ENCODE assay signal across 8 mouse cellular contexts in genomic region chr3:63570607-63571353, GRCm38 (mm10).
DNase-seq lines count a peak whose midpoint lies in the region; ATAC-seq and TF ChIP-seq lines count a peak whose summit lies in the region.

No protein-coding gene starts in this region.

- H3K27ac ChIP-seq in heart, embryonic 10.5 days, result no peak overlapping the region
- no peak overlapping the region for H3K27ac ChIP-seq in kidney, embryonic 15.5 days
- no peak overlapping the region for H3K27ac ChIP-seq in limb, embryonic 14.5 days (replicated peaks; ENCODE audit: low read depth, low read length)
- H3K27ac ChIP-seq in neural tube, embryonic 11.5 days (ENCODE audit: low read depth, low read length), result no peak overlapping the region

- peak; percentile 26 for DNase-seq in heart, adult 8-10 months (ENCODE audit: low spot score)
- DNase-seq in heart, embryonic 10.5 days (ENCODE audit: low spot score), result no peak
- peak; percentile 74 to 80 for DNase-seq in cerebellum, postnatal 36 days
- peak; percentile 45 for DNase-seq in gastrocnemius, postnatal 14 days
- DNase-seq in limb, embryonic 14.5 days (ENCODE audit: low spot score), result peak; percentile 83
- DNase-seq in neural tube, embryonic 11.5 days (ENCODE audit: low spot score), result peak; percentile 78
- peak; percentile 35 for DNase-seq in testis, postnatal 14 days (ENCODE audit: low spot score)

- no peak overlapping the region for H3K9ac ChIP-seq in kidney, embryonic 15.5 days
- no peak overlapping the region for H3K9ac ChIP-seq in limb, embryonic 14.5 days (ENCODE audit: low read depth, low read length, severe bottlenecking)
- H3K9ac ChIP-seq in neural tube, embryonic 11.5 days (ENCODE audit: low read length), result no peak overlapping the region

- 54% methylated on average over 7 of the region's 7 CpGs for WGBS in heart, embryonic 10.5 days
- 39% methylated on average over 7 of the region's 7 CpGs for WGBS in kidney, embryonic 15.5 days
- WGBS in limb, embryonic 14.5 days, result 53% methylated on average over 7 of the region's 7 CpGs
- WGBS in neural tube, embryonic 11.5 days, result 51% methylated on average over 7 of the region's 7 CpGs

- H3K27me3 ChIP-seq in heart, embryonic 10.5 days (ENCODE audit: insufficient read depth, poor library complexity, severe bottlenecking), result no peaks in the 10 kb centered on the region
- H3K27me3 ChIP-seq in kidney, embryonic 15.5 days, result no peaks in the 10 kb centered on the region
- H3K27me3 ChIP-seq in limb, embryonic 14.5 days (ENCODE audit: control insufficient read depth, insufficient read depth, low read length), result no peaks in the 10 kb centered on the region
- H3K27me3 ChIP-seq in neural tube, embryonic 11.5 days (ENCODE audit: control insufficient read depth, insufficient read depth, low read length), result no peaks in the 10 kb centered on the region

- no peaks in the 10 kb centered on the region for H3K4me1 ChIP-seq in heart, embryonic 10.5 days
- H3K4me1 ChIP-seq in kidney, embryonic 15.5 days, result 0 out of 2 replicates have a peak, but pooled peaks cover 2% of the 10 kb centered on the region
- no peaks in the 10 kb centered on the region for H3K4me1 ChIP-seq in limb, embryonic 14.5 days (ENCODE audit: control insufficient read depth, insufficient read depth, low read length)
- H3K4me1 ChIP-seq in neural tube, embryonic 11.5 days (ENCODE audit: control insufficient read depth, insufficient read depth, low read length), result no peaks in the 10 kb centered on the region

- no peak overlapping the region for H3K4me3 ChIP-seq in heart, embryonic 10.5 days
- no peak overlapping the region for H3K4me3 ChIP-seq in kidney, embryonic 15.5 days (replicated peaks)
- H3K4me3 ChIP-seq in limb, embryonic 14.5 days (replicated peaks; ENCODE audit: low read length), result no peak overlapping the region
- H3K4me3 ChIP-seq in neural tube, embryonic 11.5 days (ENCODE audit: low read depth, low read length), result no peak overlapping the region

- no peaks in the 10 kb centered on the region for H3K9me3 ChIP-seq in heart, embryonic 10.5 days
- H3K9me3 ChIP-seq in kidney, embryonic 15.5 days (replicated peaks), result no peaks in the 10 kb centered on the region
- no peaks in the 10 kb centered on the region for H3K9me3 ChIP-seq in limb, embryonic 14.5 days (ENCODE audit: control insufficient read depth, low read length)
- H3K9me3 ChIP-seq in neural tube, embryonic 11.5 days (ENCODE audit: control insufficient read depth, low read length), result no peaks in the 10 kb centered on the region

- intact Hi-C loops in gastrocnemius, postnatal 14 days (cut with DNase I; ENCODE audit: low total_unique reads), result loop anchor here (5.0 kb wide), 1 partner anchor 297 kb away; no protein-coding TSS in a partner anchor

- no peaks in the 10 kb centered on the region for H3K36me3 ChIP-seq in heart, embryonic 10.5 days
- H3K36me3 ChIP-seq in kidney, embryonic 15.5 days, result no peaks in the 10 kb centered on the region
- H3K36me3 ChIP-seq in limb, embryonic 14.5 days (ENCODE audit: control insufficient read depth, insufficient read depth, low read length), result no peaks in the 10 kb centered on the region
- H3K36me3 ChIP-seq in neural tube, embryonic 11.5 days (ENCODE audit: control insufficient read depth, insufficient read depth, low read length), result no peaks in the 10 kb centered on the region

- no peak overlapping the region for H3K4me2 ChIP-seq in kidney, embryonic 15.5 days
- H3K4me2 ChIP-seq in limb, embryonic 14.5 days (replicated peaks; ENCODE audit: low read depth, low read length, severe bottlenecking), result no peak overlapping the region
- no peak overlapping the region for H3K4me2 ChIP-seq in neural tube, embryonic 11.5 days (ENCODE audit: low read depth)

- peak; percentile 77 for ATAC-seq in kidney, embryonic 15.5 days (replicated peaks; ENCODE audit: low FRiP score)
- peak; percentile 60 for ATAC-seq in limb, embryonic 14.5 days (ENCODE audit: low FRiP score, low read depth)
- ATAC-seq in neural tube, embryonic 11.5 days (ENCODE audit: insufficient read depth, low FRiP score, low TSS enrichment), result peak; percentile 83; the same call in 1 of the 2 replicates

- no peak for TF ChIP-seq POLR2A in limb, embryonic 14.5 days (IDR thresholded peaks at IDR 0.05; ENCODE audit: borderline replicate concordance, extremely low read depth, insufficient read depth, insufficient read length)
